7 mouse cellular contexts compared by ENCODE assay signal in genomic region chr6:127149944-127150662, GRCm38 (mm10). TPM values are rescaled to one million over a fixed set of nuclear protein-coding genes. Genes with fewer than 3 reads are reported as not detected.
A peak's percentile ranks its signal among the peaks of the same experiment; 100 is the strongest.
DNase-seq lines count a peak whose midpoint lies in the region; ATAC-seq and TF ChIP-seq lines count a peak whose summit lies in the region.

No protein-coding gene starts in this region.

- H3K9me3 ChIP-seq in heart, embryonic 14.5 days (ENCODE audit: control insufficient read depth, low read length), result no peaks in the 10 kb centered on the region
- H3K9me3 ChIP-seq in limb, embryonic 12.5 days, result no peaks in the 10 kb centered on the region
- no peaks in the 10 kb centered on the region for H3K9me3 ChIP-seq in midbrain, postnatal 0 days (ENCODE audit: low read length)

- peak; percentile 25 for DNase-seq in urinary bladder, postnatal 25 days (ENCODE audit: low spot score)
- no peak for DNase-seq in urinary bladder, adult 18-20 months (ENCODE audit: low spot score in 2 of 2)
- DNase-seq in midbrain, postnatal 0 days (ENCODE audit: low spot score), result peak; percentile 39
- no peak for DNase-seq in cerebellum, adult 18-20 months

- no peak for TF ChIP-seq CTCF in midbrain, postnatal 0 days (IDR thresholded peaks at IDR 0.05)

- WGBS in heart, embryonic 14.5 days, result 0% methylated on average over 37 of the region's 38 CpGs
- under 1% methylated on average over 38 of the region's 38 CpGs for WGBS in limb, embryonic 12.5 days
- WGBS in midbrain, postnatal 0 days, result under 1% methylated on average over 38 of the region's 38 CpGs

- H3K9ac ChIP-seq in heart, embryonic 14.5 days (ENCODE audit: low read length), result peak overlapping the region; percentile 96
- H3K9ac ChIP-seq in limb, embryonic 12.5 days (replicated peaks), result peak overlapping the region; percentile 98
- peak overlapping the region; percentile 55 for H3K9ac ChIP-seq in midbrain, postnatal 0 days (replicated peaks; ENCODE audit: low read length, poor library complexity, severe bottlenecking)

- peak overlapping the region; percentile 94 for H3K4me3 ChIP-seq in brown adipose tissue, adult 24 weeks (ENCODE audit: insufficient read depth, low read depth, low read length)
- peak overlapping the region; percentile 68 to 69 for H3K4me3 ChIP-seq in heart, embryonic 14.5 days (ENCODE audit: control insufficient read depth in 1 of 2, insufficient read depth in 1 of 2, low read depth in 1 of 2, low read length in 2 of 2)
- H3K4me3 ChIP-seq in limb, embryonic 12.5 days (replicated peaks), result peak overlapping the region; percentile 88
- H3K4me3 ChIP-seq in midbrain, postnatal 0 days (ENCODE audit: low read depth, low read length), result peak overlapping the region; percentile 44

- no peak for ATAC-seq in heart, embryonic 14.5 days (ENCODE audit: insufficient number of reproducible peaks, insufficient read depth, low FRiP score, low read depth)
- ATAC-seq in limb, embryonic 12.5 days (ENCODE audit: insufficient number of reproducible peaks, insufficient read depth, low FRiP score, low TSS enrichment, low read depth), result no peak
- no peak for ATAC-seq in midbrain, postnatal 0 days (ENCODE audit: low FRiP score)

- H3K4me1 ChIP-seq in brown adipose tissue, adult 24 weeks (ENCODE audit: control insufficient read depth, insufficient read depth, insufficient read length, low read length), result peaks cover 2% of the 10 kb centered on the region
- peaks cover 18 to 56% of the 10 kb centered on the region in 2 experiments for H3K4me1 ChIP-seq in heart, embryonic 14.5 days (ENCODE audit: control insufficient read depth in 2 of 2, insufficient read depth in 2 of 2, low read length in 2 of 2)
- H3K4me1 ChIP-seq in limb, embryonic 12.5 days (replicated peaks), result peaks cover 60% of the 10 kb centered on the region
- peaks cover 21% of the 10 kb centered on the region for H3K4me1 ChIP-seq in midbrain, postnatal 0 days (ENCODE audit: insufficient read depth, low read length)

- H3K4me2 ChIP-seq in heart, embryonic 14.5 days (ENCODE audit: low read length), result peak overlapping the region; percentile 87
- peak overlapping the region; percentile 86 for H3K4me2 ChIP-seq in limb, embryonic 12.5 days
- peak overlapping the region; percentile 88 for H3K4me2 ChIP-seq in midbrain, postnatal 0 days (ENCODE audit: low read depth, low read length, poor library complexity, severe bottlenecking)

- H3K27me3 ChIP-seq in heart, embryonic 14.5 days (ENCODE audit: control insufficient read depth, insufficient read depth, low read length), result no peaks in the 10 kb centered on the region
- H3K27me3 ChIP-seq in limb, embryonic 12.5 days, result no peaks in the 10 kb centered on the region
- H3K27me3 ChIP-seq in midbrain, postnatal 0 days (ENCODE audit: insufficient read depth, low read length), result peaks cover 37% of the 10 kb centered on the region

- peaks cover 28% of the 10 kb centered on the region for H3K36me3 ChIP-seq in heart, embryonic 14.5 days (ENCODE audit: control insufficient read depth, insufficient read depth, low read length)
- H3K36me3 ChIP-seq in limb, embryonic 12.5 days, result peaks cover 25% of the 10 kb centered on the region
- H3K36me3 ChIP-seq in midbrain, postnatal 0 days (ENCODE audit: insufficient read depth, low read length), result no peaks in the 10 kb centered on the region

- H3K27ac ChIP-seq in brown adipose tissue, adult 24 weeks (replicated peaks; ENCODE audit: low read depth, low read length), result peak overlapping the region; percentile 28; the same call in 1 of the 2 replicates
- H3K27ac ChIP-seq in heart, embryonic 14.5 days (replicated peaks in 1 of 2; ENCODE audit: control insufficient read depth in 1 of 2, insufficient read depth in 1 of 2, low read depth in 2 of 2, low read length in 2 of 2), result peak overlapping the region; percentile 49 to 85
- peak overlapping the region; percentile 98 for H3K27ac ChIP-seq in limb, embryonic 12.5 days
- H3K27ac ChIP-seq in midbrain, postnatal 0 days (ENCODE audit: low read depth, low read length), result no peak overlapping the region

RNA-seq across cellular contexts. Expression of gene Ccnd2, which starts 1.9 kb away (rescaled TPM):
- 12.2 and 44.0 TPM in 2 replicates for polyA plus RNA-seq in brown adipose tissue, adult 24 weeks (2012; ENCODE audit: insufficient read depth, insufficient read length, missing spikeins)
- polyA plus RNA-seq in heart, embryonic 14.5 days (2014; fragmentation: Nextera tagmentation; extraction: Ambion mirVana), result 532 and 571 TPM in 2 replicates
- polyA plus RNA-seq in limb, embryonic 12.5 days (2016; fragmentation: Nextera tagmentation; extraction: Ambion mirVana), result 1,264 and 1,267 TPM in 2 replicates
- 13.9 and 14.5 TPM in 2 replicates for total RNA-seq in midbrain, postnatal 0 days (2014; rRNA removed)
- 95.6 and 106 TPM in 2 replicates for polyA plus RNA-seq in midbrain, postnatal 0 days (2015; fragmentation: Nextera tagmentation; extraction: Ambion mirVana)

RNA-seq across cellular contexts. Expression of gene Tigar, which starts 40.7 kb away (rescaled TPM):
- polyA plus RNA-seq in brown adipose tissue, adult 24 weeks (2012; ENCODE audit: insufficient read depth, insufficient read length, missing spikeins), result 12.9 and 14.6 TPM in 2 replicates
- 6.8 and 7.4 TPM in 2 replicates for polyA plus RNA-seq in heart, embryonic 14.5 days (2014; fragmentation: Nextera tagmentation; extraction: Ambion mirVana)
- 3.7 and 5.0 TPM in 2 replicates for polyA plus RNA-seq in limb, embryonic 12.5 days (2016; fragmentation: Nextera tagmentation; extraction: Ambion mirVana)
- 6.1 and 6.7 TPM in 2 replicates for total RNA-seq in midbrain, postnatal 0 days (2014; rRNA removed)
- 4.6 and 5.0 TPM in 2 replicates for polyA plus RNA-seq in midbrain, postnatal 0 days (2015; fragmentation: Nextera tagmentation; extraction: Ambion mirVana)

Comparison
In these comparisons a context has a peak if more than half of its experiments do, and no peak if none do; other contexts are left out.
1. DNase-seq: peak in urinary bladder, postnatal 25 days (single experiment) and midbrain, postnatal 0 days (single experiment); none in urinary bladder, adult 18-20 months (0 of 2) and cerebellum, adult 18-20 months (0 of 2).
2. H3K4me3 ChIP-seq: peak in every context shown above with its lines; median percentile 94 in brown adipose tissue, adult 24 weeks; 88 in limb, embryonic 12.5 days; 68 in heart, embryonic 14.5 days; 44 in midbrain, postnatal 0 days.
3. Peak in every context shown above with its lines, with median percentiles within 50 percentile points of each other: H3K4me2 ChIP-seq and H3K9ac ChIP-seq.